Mouse (Mus musculus) liver, adult 2 months (tissue): ENCODE results near the gene Tk1. TPM values are rescaled to one million over a fixed set of nuclear protein-coding genes. Genes with fewer than 3 reads are reported as not detected.

Experiments used
- DNase-seq: peaks from one replicate; pipeline ENCODE4 v3.0.0-alpha.2; 2011; ENCODE audit warnings: low read depth, low spot score; ENCODE audit errors: extremely low read depth
- H3K27ac ChIP-seq: fragments of 200-500 bp; replicated peaks from 2 replicates; pipeline ENCODE4 v1.5.1; 2012; ENCODE audit warnings: low read depth, mild to moderate bottlenecking, control low read depth, inconsistent platforms, low read length; ENCODE audit not compliant: insufficient read depth
- H3K27me3 ChIP-seq: fragments of 200-500 bp; 2 replicates; pipeline ENCODE4 v1.6.1; 2012; ENCODE audit warnings: mild to moderate bottlenecking, moderate library complexity, low read length, inconsistent platforms; ENCODE audit not compliant: control insufficient read depth, insufficient read depth
- H3K36me3 ChIP-seq: fragments of 200-500 bp; 2 replicates; pipeline ENCODE4 v1.6.1; 2012; ENCODE audit warnings: low read length, inconsistent platforms; ENCODE audit not compliant: control insufficient read depth, insufficient read depth
- H3K4me1 ChIP-seq: fragments of 200-500 bp; 2 replicates; pipeline ENCODE4 v1.6.1; 2011; ENCODE audit warnings: low read length; ENCODE audit not compliant: control insufficient read depth, insufficient read depth
- H3K4me3 ChIP-seq: fragments of 200-500 bp; 2 replicates; pipeline ENCODE4 v1.5.1; 2011; ENCODE audit warnings: low read depth, mild to moderate bottlenecking, control low read depth, low read length, moderate library complexity; ENCODE audit not compliant: insufficient read depth
- H3K79me2 ChIP-seq: fragments of 200-500 bp; 2 replicates; pipeline ENCODE4 v1.6.1; 2012; ENCODE audit warnings: inconsistent platforms, mild to moderate bottlenecking, low read length, moderate library complexity; ENCODE audit not compliant: control insufficient read depth, insufficient read depth
- H3K9ac ChIP-seq: fragments of 200-500 bp; 2 replicates; pipeline ENCODE4 v1.6.1; 2012; ENCODE audit warnings: low read depth, mild to moderate bottlenecking, control low read depth, inconsistent platforms, low read length
- CTCF ChIP-seq: fragments of 200-500 bp; IDR thresholded peaks from 2 replicates; pipeline ENCODE4 v1.5.1; 2011; ENCODE audit warnings: low read depth, low read length, control low read depth
- POLR2A ChIP-seq: fragments of 200-500 bp; IDR thresholded peaks from 2 replicates; pipeline ENCODE4 v1.6.1; 2011; ENCODE audit warnings: low read length, control low read depth; ENCODE audit not compliant: insufficient read depth; ENCODE audit errors: extremely low read depth
- WGBS: fragments of 180-500 bp; shearing (Covaris S2); methylation state at CpG from one replicate; pipeline ENCODE4 v1.1.7; 2018; 5-methylcytosine and 5-hydroxymethylcytosine counted together
- polyA plus RNA-seq: library from polyadenylated mRNA; depleted of rRNA; stranded (reverse); fragments of >200 nt; gene quantifications from 2 replicates; pipeline ENCODE4 v1.2.3, GENCODE M21; 2012
- total RNA-seq: library from RNA; depleted of rRNA; stranded (reverse); fragments of >200 nt; gene quantifications from 2 replicates; pipeline ENCODE4 v1.2.3, GENCODE M21; 2014

Gene Tk1
- total and polyA plus RNA-seq, 2 experiments, result 45.6 to 56.9 TPM

GRCm38 (mm10) chr11:117786294-117786693, 39.6 kb downstream of the Tk1 start:
- TF ChIP-seq POLR2A (no peak), CTCF (peak; percentile 79)
- Histone ChIP-seq H3K27ac (no peak overlapping the region), H3K36me3 (no peaks in the 10 kb centered on the region), H3K4me1 (peaks cover 5% of the 10 kb centered on the region; the same call in 1 of the 2 replicates), H3K79me2 (no peaks in the 10 kb centered on the region), H3K4me3 (no peak overlapping the region), H3K9ac (no peak overlapping the region), H3K27me3 (no peaks in the 10 kb centered on the region)
- WGBS, result 22% methylated on average over 10 of the region's 10 CpGs
- DNase-seq, result peak; percentile 42

- H3K36me3 ChIP-seq, result no peaks in the 10 kb centered on the region
- no peak for TF ChIP-seq CTCF
- TF ChIP-seq POLR2A, result no peak
- H3K4me3 ChIP-seq, result peak overlapping the region; percentile 45; the same call in 1 of the 2 replicates
- peak overlapping the region; percentile 38; the same call in 1 of the 2 replicates for H3K9ac ChIP-seq
- WGBS, result 46% methylated on average over 10 of the region's 10 CpGs
- no peak overlapping the region for H3K27ac ChIP-seq
- no peaks in the 10 kb centered on the region for H3K79me2 ChIP-seq
- H3K27me3 ChIP-seq, result no peaks in the 10 kb centered on the region
- DNase-seq, result peak; percentile 12
- H3K4me1 ChIP-seq, result peaks cover 4% of the 10 kb centered on the region; the same call in 1 of the 2 replicates
These were observed 42.1 kb downstream of the Tk1 start for GRCm38 (mm10) chr11:117783683-117784309.

- Histone ChIP-seq H3K27ac (peak overlapping the region; percentile 30), H3K4me3 (peak overlapping the region; percentile 50), H3K9ac (peak overlapping the region; percentile 40), H3K79me2 (no peaks in the 10 kb centered on the region), H3K36me3 (no peaks in the 10 kb centered on the region), H3K27me3 (no peaks in the 10 kb centered on the region), H3K4me1 (peaks cover 4% of the 10 kb centered on the region; the same call in 1 of the 2 replicates)
- TF ChIP-seq POLR2A (0 out of 2 replicates have a peak, but pooled peaks have one; percentile 9), CTCF (peak; percentile 48)
- DNase-seq, result no peak
- WGBS, result 17% methylated on average over 31 of the region's 31 CpGs
These were observed 42.8 kb downstream of the Tk1 start for GRCm38 (mm10) chr11:117783089-117783488.

- peak overlapping the region; percentile 40 for H3K9ac ChIP-seq
- TF ChIP-seq POLR2A (no peak), CTCF (no peak)
These were observed 43.2 kb downstream of the Tk1 start for GRCm38 (mm10) chr11:117782705-117783034.

GRCm38 (mm10) chr11:117781993-117782704, 43.7 kb downstream of the Tk1 start, which contains the start of the genes Tmc8 and Tmc6:
Gene Tmc8 (plus strand): TSS chr11:117782076.
Gene Tmc6 (minus strand): TSS chr11:117782198.
- H3K4me3 ChIP-seq, result peak within 1 kb of the TSS; percentile 62
- H3K36me3 ChIP-seq, result no peaks in the 10 kb centered on the region
- no peaks in the 10 kb centered on the region for H3K79me2 ChIP-seq
- peaks cover 4% of the 10 kb centered on the region; the same call in 1 of the 2 replicates for H3K4me1 ChIP-seq
- H3K27ac ChIP-seq, result peak within 1 kb of the TSS; percentile 45
- 60% methylated on average over 24 of the region's 24 CpGs for WGBS
- peak; percentile 13 for DNase-seq
- H3K9ac ChIP-seq, result peak within 1 kb of the TSS; percentile 59
- TF ChIP-seq CTCF (no peak), POLR2A (peak; percentile 38; the same call in 1 of the 2 replicates)
- no peaks in the 10 kb centered on the region for H3K27me3 ChIP-seq

More at GRCm38 (mm10) chr11:117782705-117783034, 43.2 kb downstream of the Tk1 start:
- Histone ChIP-seq H3K36me3 (no peaks in the 10 kb centered on the region), H3K27me3 (no peaks in the 10 kb centered on the region), H3K4me3 (peak overlapping the region; percentile 50), H3K4me1 (peaks cover 4% of the 10 kb centered on the region; the same call in 1 of the 2 replicates), H3K79me2 (no peaks in the 10 kb centered on the region), H3K27ac (peak overlapping the region; percentile 30)
- 67% methylated on average over 9 of the region's 9 CpGs for WGBS
- no peak for DNase-seq
